Mouse (Mus musculus): Measurements from ENCODE around the gene Tefm. TPM values are rescaled to one million over a fixed set of nuclear protein-coding genes. Genes with fewer than 3 reads are reported as not detected.
A peak's percentile ranks its signal among the peaks of the same experiment; 100 is the strongest.
"Not testable (repeated sequence)": the region's sequence is repeated elsewhere in the genome, so short reads cannot be mapped to it uniquely, and the experiment has no call there.

Gene Tefm
- total RNA-seq, 2 experiments from 2014 or later = 11.4 TPM

- no peak for ATAC-seq (ENCODE audit: poor library complexity, severe bottlenecking)
These were observed 17.0 kb upstream of the Tefm start for GRCm38 (mm10) chr11:80159018-80159417.

- 0 out of 2 replicates have a peak, but pooled peaks have one; percentile 19 for ATAC-seq (ENCODE audit: poor library complexity, severe bottlenecking)
These were observed 14.9 kb upstream of the Tefm start for GRCm38 (mm10) chr11:80156841-80157240.

- no peak for ATAC-seq (ENCODE audit: poor library complexity, severe bottlenecking)
These were observed 14.0 kb upstream of the Tefm start for GRCm38 (mm10) chr11:80155961-80156360.

- no peak for ATAC-seq (ENCODE audit: poor library complexity, severe bottlenecking)
These were observed 13.6 kb upstream of the Tefm start for GRCm38 (mm10) chr11:80155541-80155940.

GRCm38 (mm10) chr11:80154501-80154900, 12.5 kb upstream of the Tefm start:
- no peak for ATAC-seq (ENCODE audit: poor library complexity, severe bottlenecking)

GRCm38 (mm10) chr11:80153857-80154495, 12.0 kb upstream of the Tefm start, which contains the start of gene Adap2:
TSS of gene Adap2 (plus strand) at chr11:80154105.
- ATAC-seq (ENCODE audit: poor library complexity, severe bottlenecking) = peak; percentile 95

- no peak for ATAC-seq (ENCODE audit: poor library complexity, severe bottlenecking)
These were observed 10.4 kb upstream of the Tefm start for GRCm38 (mm10) chr11:80152376-80152775.

- ATAC-seq (ENCODE audit: poor library complexity, severe bottlenecking) = peak; percentile 43; the same call in 1 of the 2 replicates
These were observed 9.6 kb upstream of the Tefm start for GRCm38 (mm10) chr11:80151541-80151940.

GRCm38 (mm10) chr11:80150566-80150965, 8.6 kb upstream of the Tefm start:
- ATAC-seq (ENCODE audit: poor library complexity, severe bottlenecking) = no peak

GRCm38 (mm10) chr11:80149412-80150023, 7.5 kb upstream of the Tefm start:
- no peak for ATAC-seq (ENCODE audit: poor library complexity, severe bottlenecking)

- ATAC-seq (ENCODE audit: poor library complexity, severe bottlenecking) = not testable (repeated sequence)
These were observed 7.0 kb upstream of the Tefm start for GRCm38 (mm10) chr11:80148974-80149373.

GRCm38 (mm10) chr11:80148313-80148712, 6.3 kb upstream of the Tefm start:
- no peak for ATAC-seq (ENCODE audit: poor library complexity, severe bottlenecking)

- ATAC-seq (ENCODE audit: poor library complexity, severe bottlenecking) = no peak
These were observed 5.8 kb upstream of the Tefm start for GRCm38 (mm10) chr11:80147748-80148147.

GRCm38 (mm10) chr11:80145787-80146275, 3.9 kb upstream of the Tefm start:
- peak; percentile 80 for ATAC-seq (ENCODE audit: poor library complexity, severe bottlenecking)

GRCm38 (mm10) chr11:80142872-80143271, 897 bp upstream of the Tefm start:
- no peak for ATAC-seq (ENCODE audit: poor library complexity, severe bottlenecking)

GRCm38 (mm10) chr11:80137773-80138172, 4.2 kb downstream of the Tefm start:
- no peak for ATAC-seq (ENCODE audit: poor library complexity, severe bottlenecking)

- ATAC-seq (ENCODE audit: poor library complexity, severe bottlenecking) = no peak
These were observed 5.2 kb downstream of the Tefm start for GRCm38 (mm10) chr11:80136786-80137185.

GRCm38 (mm10) chr11:80135954-80136683, 5.9 kb downstream of the Tefm start:
- no peak for ATAC-seq (ENCODE audit: poor library complexity, severe bottlenecking)

GRCm38 (mm10) chr11:80134744-80135143, 7.2 kb downstream of the Tefm start:
- no peak for ATAC-seq (ENCODE audit: poor library complexity, severe bottlenecking)

- no peak for ATAC-seq (ENCODE audit: poor library complexity, severe bottlenecking)
These were observed 9.9 kb downstream of the Tefm start for GRCm38 (mm10) chr11:80132050-80132449.

GRCm38 (mm10) chr11:80116411-80116810, 25.6 kb downstream of the Tefm start:
- no peak for ATAC-seq (ENCODE audit: poor library complexity, severe bottlenecking)

GRCm38 (mm10) chr11:80104407-80104806, 37.6 kb downstream of the Tefm start:
- no peak for ATAC-seq (ENCODE audit: poor library complexity, severe bottlenecking)

Data from megakaryocyte, adult 5-6 weeks (primary cell).